Mouse (Mus musculus) embryonic facial prominence, embryonic 15.5 days (tissue): Measurements from ENCODE around the gene Rap1gap2. TPM values are rescaled to one million over a fixed set of nuclear protein-coding genes. Genes with fewer than 3 reads are reported as not detected.
"Not testable (repeated sequence)": the region's sequence is repeated elsewhere in the genome, so short reads cannot be mapped to it uniquely, and the experiment has no call there.

Experiments
- ATAC-seq: fragments of 200-750 bp; cut with Nextera tagmentation; 2 replicates; pipeline ENCODE4 v1.8.0; 2017; ENCODE audit warnings: low read depth, moderate TSS enrichment; ENCODE audit not compliant: insufficient number of reproducible peaks, low FRiP score, low TSS enrichment
- H3K27ac ChIP-seq: fragments of 300-500 bp; sonication (generic); replicated peaks from 2 replicates; pipeline ENCODE4 v1.5.1; 2015; ENCODE audit warnings: mild to moderate bottlenecking, inconsistent platforms
- H3K27me3 ChIP-seq: fragments of 300-500 bp; sonication (generic); 2 replicates; pipeline ENCODE4 v1.6.1; 2015; ENCODE audit warnings: inconsistent platforms
- H3K36me3 ChIP-seq: fragments of 300-500 bp; sonication (generic); 2 replicates; pipeline ENCODE4 v1.6.1; 2015; ENCODE audit warnings: mild to moderate bottlenecking, inconsistent platforms
- H3K4me1 ChIP-seq: fragments of 300-500 bp; sonication (generic); 2 replicates; pipeline ENCODE4 v1.6.1; 2015; ENCODE audit warnings: inconsistent platforms
- H3K4me2 ChIP-seq: fragments of 300-500 bp; sonication (generic); replicated peaks from 2 replicates; pipeline ENCODE4 v1.6.1; 2015; ENCODE audit warnings: mild to moderate bottlenecking, inconsistent platforms
- H3K4me3 ChIP-seq: fragments of 300-500 bp; sonication (generic); replicated peaks from 2 replicates; pipeline ENCODE4 v1.5.1; 2015; ENCODE audit warnings: mild to moderate bottlenecking, inconsistent platforms
- H3K9ac ChIP-seq: fragments of 300-500 bp; sonication (generic); 2 replicates; pipeline ENCODE4 v1.6.1; 2015; ENCODE audit warnings: inconsistent platforms
- H3K9me3 ChIP-seq: fragments of 300-500 bp; sonication (generic); replicated peaks from 2 replicates; pipeline ENCODE4 v1.6.1; 2016; ENCODE audit warnings: inconsistent platforms
- WGBS: fragments of 180-500 bp; shearing (Covaris S2); methylation state at CpG from one replicate; pipeline ENCODE4 v1.1.7; 2015; 5-methylcytosine and 5-hydroxymethylcytosine counted together
- polyA plus RNA-seq: library from polyadenylated mRNA; unstranded; fragments of >200 nt; fragmentation: Nextera tagmentation; extraction: Ambion mirVana; gene quantifications from 2 replicates; pipeline ENCODE4 v1.2.1, GENCODE M21; 2015

The Rap1gap2 gene
- polyA plus RNA-seq, 1 experiment from 2014 or later: 3.5 TPM

GRCm38 (mm10) chr11:74589401-74590238, 21.1 kb downstream of the Rap1gap2 start:
- H3K36me3 ChIP-seq: no peaks in the 10 kb centered on the region
- ATAC-seq: 0 out of 2 replicates have a peak, but pooled peaks have one; percentile 17
- peaks cover 61% of the 10 kb centered on the region for H3K27me3 ChIP-seq
- no peaks in the 10 kb centered on the region for H3K9me3 ChIP-seq
- 3% methylated on average over 66 of the region's 66 CpGs for WGBS
- peaks cover 9% of the 10 kb centered on the region for H3K4me1 ChIP-seq
- H3K4me2 ChIP-seq: peak overlapping the region; percentile 53
- H3K9ac ChIP-seq: no peak overlapping the region
- H3K27ac ChIP-seq: no peak overlapping the region
- peak overlapping the region; percentile 35 for H3K4me3 ChIP-seq

GRCm38 (mm10) chr11:74586401-74586800, 24.3 kb downstream of the Rap1gap2 start:
- WGBS: 66% methylated on average over 5 of the region's 5 CpGs
- Histone ChIP-seq H3K27me3 (peaks cover 44% of the 10 kb centered on the region), H3K36me3 (no peaks in the 10 kb centered on the region)

DNA sequence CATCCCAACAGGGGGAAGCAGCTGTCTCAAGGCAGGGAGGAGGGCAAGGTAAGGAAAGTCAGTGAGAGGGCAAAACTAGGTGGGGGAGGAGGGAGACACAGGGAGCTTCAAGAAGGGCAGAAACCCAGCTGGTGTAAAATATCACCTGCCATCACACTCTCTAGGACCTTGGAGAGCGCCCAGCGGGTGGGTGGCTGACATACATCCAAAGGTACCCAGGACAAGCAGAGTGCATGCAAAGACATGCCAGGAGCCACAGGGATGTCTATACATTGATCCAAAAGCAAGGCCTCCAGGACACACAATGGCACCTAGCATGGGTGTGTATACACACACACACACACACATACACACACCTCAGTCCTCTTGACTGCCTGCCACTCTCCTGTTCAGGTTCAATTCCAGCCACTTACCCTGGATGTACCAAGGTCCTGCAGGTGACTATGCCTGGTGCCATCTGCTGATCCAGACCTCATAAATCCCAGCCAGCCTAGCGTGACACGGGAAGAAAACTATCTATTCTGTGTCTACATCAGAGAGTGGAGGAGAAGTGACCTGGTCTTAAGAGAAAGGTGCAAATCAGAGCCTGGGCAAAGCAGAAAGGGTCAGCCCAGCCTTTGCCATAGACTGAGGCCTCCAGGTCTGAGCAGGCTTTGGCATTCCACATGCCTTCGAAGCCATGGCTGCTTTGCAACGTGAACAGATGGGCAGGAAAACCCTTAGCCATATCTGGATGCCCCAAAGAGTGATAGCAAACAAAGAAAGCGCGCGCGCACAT, 25.6 kb downstream of the Rap1gap2 start:
- Histone ChIP-seq H3K9ac (no peak overlapping the region), H3K4me2 (no peak overlapping the region), H3K9me3 (no peaks in the 10 kb centered on the region), H3K27me3 (peaks cover 31% of the 10 kb centered on the region), H3K36me3 (no peaks in the 10 kb centered on the region), H3K27ac (no peak overlapping the region), H3K4me1 (peaks cover 7% of the 10 kb centered on the region), H3K4me3 (no peak overlapping the region)
- 65% methylated on average over 10 of the region's 10 CpGs for WGBS
- no peak for ATAC-seq

More at GRCm38 (mm10) chr11:74586401-74586800, 24.3 kb downstream of the Rap1gap2 start:
- no peak overlapping the region for H3K9ac ChIP-seq
- H3K4me3 ChIP-seq: no peak overlapping the region
- H3K27ac ChIP-seq: no peak overlapping the region
- peaks cover 9% of the 10 kb centered on the region for H3K4me1 ChIP-seq
- H3K4me2 ChIP-seq: no peak overlapping the region
- H3K9me3 ChIP-seq: no peaks in the 10 kb centered on the region
- ATAC-seq: no peak

DNA sequence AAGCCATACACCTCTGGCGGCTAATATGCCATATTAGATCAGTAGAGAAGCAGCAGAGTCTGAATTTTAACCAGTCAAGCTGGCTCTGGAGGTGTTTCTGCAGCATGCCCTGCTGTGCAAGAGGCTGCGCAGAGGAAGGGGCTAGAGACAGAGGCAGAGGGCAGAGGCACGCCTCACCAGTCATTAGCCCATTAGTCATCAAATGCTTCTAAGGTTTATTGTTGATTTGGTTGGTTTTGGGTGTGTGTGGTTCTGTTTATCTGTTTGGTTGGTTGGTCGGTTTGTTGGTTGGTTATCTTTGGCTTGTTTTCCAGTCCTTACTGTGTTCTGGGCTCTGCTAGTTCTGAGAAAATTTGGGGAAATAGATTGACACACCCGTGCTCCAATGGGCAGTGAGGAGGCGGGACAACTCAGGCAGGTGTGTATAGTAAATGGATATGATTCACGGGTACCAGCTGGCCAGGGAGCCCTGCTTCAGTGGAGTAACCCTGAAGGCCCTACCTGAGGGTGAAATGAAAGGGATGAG, 26.8 kb downstream of the Rap1gap2 start:
- H3K9me3 ChIP-seq: no peaks in the 10 kb centered on the region
- H3K9ac ChIP-seq: no peak overlapping the region
- peaks cover 19% of the 10 kb centered on the region for H3K27me3 ChIP-seq
- no peaks in the 10 kb centered on the region for H3K36me3 ChIP-seq
- no peaks in the 10 kb centered on the region for H3K4me1 ChIP-seq
- no peak overlapping the region for H3K27ac ChIP-seq
- ATAC-seq: no peak
- 67% methylated on average over 7 of the region's 7 CpGs for WGBS
- no peak overlapping the region for H3K4me2 ChIP-seq
- no peak overlapping the region for H3K4me3 ChIP-seq

DNA sequence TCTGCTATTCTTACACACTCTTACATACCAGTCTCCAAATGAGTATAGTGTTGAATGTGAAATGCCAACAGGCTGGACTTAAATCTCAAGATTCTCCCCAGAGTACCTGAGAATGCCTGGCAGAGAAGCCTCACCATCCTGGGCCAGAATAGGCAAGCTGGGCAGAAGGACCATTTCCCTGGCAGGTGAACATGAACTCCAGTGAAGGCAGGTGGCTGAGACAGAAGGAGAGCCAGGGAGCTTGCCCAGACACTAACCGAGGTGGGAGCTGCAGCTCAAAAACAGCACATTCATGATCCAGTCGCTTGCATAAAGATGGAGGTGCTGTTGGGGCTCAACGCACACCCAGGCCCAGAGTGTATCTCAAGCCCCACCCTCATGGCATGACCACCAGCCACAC, 28.3 kb downstream of the Rap1gap2 start:
- 83% methylated on average over 3 of the region's 3 CpGs for WGBS
- Histone ChIP-seq H3K36me3 (no peaks in the 10 kb centered on the region), H3K27ac (no peak overlapping the region), H3K9me3 (no peaks in the 10 kb centered on the region), H3K27me3 (peaks cover 5% of the 10 kb centered on the region), H3K4me3 (no peak overlapping the region), H3K4me1 (no peaks in the 10 kb centered on the region), H3K4me2 (no peak overlapping the region), H3K9ac (no peak overlapping the region)
- no peak for ATAC-seq

DNA sequence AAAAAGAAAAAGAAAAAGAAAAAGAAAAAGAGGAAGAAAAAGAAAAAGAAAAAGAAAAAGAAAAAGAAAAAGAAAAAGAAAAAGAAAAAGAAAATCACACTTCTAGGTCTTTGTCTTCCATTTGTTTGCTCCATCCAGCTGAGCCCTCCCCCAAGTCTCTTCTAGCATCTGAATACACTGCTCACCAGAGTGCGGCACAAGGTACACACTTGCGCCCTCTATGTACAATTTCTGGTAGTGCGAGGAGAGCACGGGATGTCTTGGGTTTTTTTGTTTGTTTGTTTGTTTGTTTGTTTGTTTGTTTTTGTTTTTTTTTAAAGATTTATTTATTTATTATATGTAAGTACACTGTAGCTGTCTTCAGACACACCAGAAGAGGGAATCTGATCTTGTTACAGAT, 29.4 kb downstream of the Rap1gap2 start:
- WGBS: 59% methylated on average over 4 of the region's 4 CpGs
- not testable (repeated sequence) for H3K4me1 ChIP-seq, H3K9ac ChIP-seq, H3K36me3 ChIP-seq, H3K9me3 ChIP-seq, H3K27me3 ChIP-seq, ATAC-seq, H3K4me3 ChIP-seq, H3K27ac ChIP-seq, H3K4me2 ChIP-seq

DNA sequence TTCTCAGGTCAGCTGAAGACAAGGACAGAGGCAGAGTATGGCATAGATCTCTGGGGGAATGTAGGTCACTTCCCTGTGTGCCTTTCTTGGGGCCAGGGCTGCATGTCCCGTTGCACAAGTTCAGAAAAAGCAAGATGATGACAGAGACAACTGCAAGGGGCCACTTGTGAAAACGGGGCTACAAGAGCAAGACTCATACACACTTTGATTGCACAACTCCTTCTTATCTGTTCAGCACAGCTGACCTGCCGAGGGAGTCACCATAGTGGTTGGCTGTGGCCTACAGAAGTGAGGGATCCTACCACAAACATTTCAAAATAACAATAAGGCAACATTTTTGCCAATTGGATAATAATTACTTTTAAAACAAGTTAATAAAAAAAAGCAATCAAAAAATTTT, 33.6 kb downstream of the Rap1gap2 start:
- 64% methylated on average over 3 of the region's 3 CpGs for WGBS
- Histone ChIP-seq H3K9ac (no peak overlapping the region), H3K27ac (no peak overlapping the region), H3K4me1 (peaks cover 7% of the 10 kb centered on the region; the same call in 1 of the 2 replicates), H3K36me3 (no peaks in the 10 kb centered on the region), H3K4me2 (no peak overlapping the region), H3K27me3 (no peaks in the 10 kb centered on the region), H3K4me3 (no peak overlapping the region), H3K9me3 (no peaks in the 10 kb centered on the region)
- ATAC-seq: no peak

DNA sequence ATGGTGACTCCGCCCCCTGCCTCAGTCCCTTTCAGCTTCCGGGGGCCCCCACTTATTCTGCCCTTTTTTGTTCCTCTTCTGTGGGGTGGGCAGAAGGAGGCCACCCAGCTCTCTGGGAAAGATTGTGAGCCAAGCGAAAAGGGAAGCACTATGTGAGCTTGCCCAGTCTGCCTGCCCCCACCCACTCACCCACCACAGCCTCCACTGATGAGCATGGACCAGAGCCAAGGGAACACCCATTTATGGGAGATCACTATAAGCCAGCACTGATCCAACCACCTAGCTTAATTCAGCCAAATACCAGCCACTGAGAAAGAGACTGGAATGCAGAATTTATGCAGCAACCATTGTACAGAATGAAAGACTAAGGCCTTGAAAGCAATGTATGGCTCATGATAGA, 34.8 kb downstream of the Rap1gap2 start:
- no peak overlapping the region for H3K9ac ChIP-seq
- H3K4me3 ChIP-seq: no peak overlapping the region
- peaks cover 7% of the 10 kb centered on the region; the same call in 1 of the 2 replicates for H3K4me1 ChIP-seq
- ATAC-seq: no peak
- H3K27me3 ChIP-seq: no peaks in the 10 kb centered on the region
- H3K4me2 ChIP-seq: no peak overlapping the region
- H3K27ac ChIP-seq: no peak overlapping the region
- H3K36me3 ChIP-seq: no peaks in the 10 kb centered on the region
- no peaks in the 10 kb centered on the region for H3K9me3 ChIP-seq
- 68% methylated on average over 3 of the region's 3 CpGs for WGBS

GRCm38 (mm10) chr11:74574768-74575434, 35.8 kb downstream of the Rap1gap2 start:
- no peaks in the 10 kb centered on the region for H3K27me3 ChIP-seq
- ATAC-seq: no peak
- 58% methylated on average over 4 of the region's 4 CpGs for WGBS
- H3K36me3 ChIP-seq: no peaks in the 10 kb centered on the region
- H3K4me1 ChIP-seq: peaks cover 7% of the 10 kb centered on the region; the same call in 1 of the 2 replicates
- no peak overlapping the region for H3K4me2 ChIP-seq
- no peak overlapping the region for H3K4me3 ChIP-seq
- H3K27ac ChIP-seq: no peak overlapping the region
- H3K9ac ChIP-seq: no peak overlapping the region
- no peaks in the 10 kb centered on the region for H3K9me3 ChIP-seq

- no peak overlapping the region for H3K4me2 ChIP-seq
- H3K9me3 ChIP-seq: no peaks in the 10 kb centered on the region
- 59% methylated on average over 6 of the region's 6 CpGs for WGBS
- no peaks in the 10 kb centered on the region for H3K27me3 ChIP-seq
- no peak for ATAC-seq
- no peak overlapping the region for H3K27ac ChIP-seq
- no peaks in the 10 kb centered on the region for H3K36me3 ChIP-seq
- no peak overlapping the region for H3K4me3 ChIP-seq
- peaks cover 7% of the 10 kb centered on the region; the same call in 1 of the 2 replicates for H3K4me1 ChIP-seq
- H3K9ac ChIP-seq: no peak overlapping the region
Observed at GRCm38 (mm10) chr11:74572459-74573061, 38.2 kb downstream of the Rap1gap2 start.
